In the genomic region with DNA sequence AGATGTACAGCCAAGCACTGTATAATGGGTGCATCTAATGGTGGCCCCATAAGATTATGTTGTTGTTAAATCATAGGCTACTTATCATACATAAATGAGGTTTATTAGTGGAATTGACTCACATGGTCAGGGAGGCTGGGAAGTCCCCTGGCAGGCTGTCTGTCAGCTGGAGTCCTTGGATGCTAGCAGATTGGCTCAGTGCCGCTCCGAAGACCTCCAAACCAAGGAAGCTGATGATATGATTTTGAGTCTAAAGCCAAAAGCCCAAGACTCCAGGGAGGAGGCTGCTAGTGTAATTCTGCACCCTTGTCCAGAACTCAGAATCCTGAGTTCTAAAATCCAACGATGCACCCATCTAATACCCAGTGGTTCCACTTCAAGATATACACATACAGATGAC, we compare ENCODE assay signal across 13 mouse cellular contexts.
"Had no signal": no experiment of that assay in that cellular context is flagged by ENCODE, and none has a peak within 500 bp of the region (broad histone marks: within the 10 kb centered on the region; RNA-seq: fewer than 3 reads in every experiment).

No protein-coding gene starts in this region.

- H3K36me3 ChIP-seq: limb, embryonic 15.5 days; liver, embryonic 12.5 days; lung, embryonic 15.5 days; midbrain, embryonic 12.5 days had no signal

- H3K4me2 ChIP-seq: limb, embryonic 15.5 days; liver, embryonic 12.5 days; lung, embryonic 15.5 days; midbrain, embryonic 12.5 days had no signal

- H3K4me3 ChIP-seq: limb, embryonic 15.5 days; liver, embryonic 12.5 days; lung, embryonic 15.5 days; midbrain, embryonic 12.5 days had no signal

- H3K9ac ChIP-seq: limb, embryonic 15.5 days; liver, embryonic 12.5 days; lung, embryonic 15.5 days; midbrain, embryonic 12.5 days had no signal

- DNase-seq: kidney, adult 11 months; kidney, adult 9 months; kidney, postnatal 36 days; right cerebral cortex, adult 18-20 months; right cerebral cortex, postnatal 25 days; thymus, adult 18-20 months; thymus, postnatal 14 days had no signal

- ATAC-seq: liver, embryonic 12.5 days; midbrain, embryonic 16.5 days had no signal

- H3K4me1 ChIP-seq: liver, embryonic 12.5 days had no signal

- H3K27me3 ChIP-seq: limb, embryonic 15.5 days; liver, embryonic 12.5 days; lung, embryonic 15.5 days; midbrain, embryonic 12.5 days had no signal

- H3K27ac ChIP-seq: kidney, postnatal 0 days; limb, embryonic 15.5 days; liver, embryonic 12.5 days; lung, embryonic 15.5 days; midbrain, embryonic 12.5 days had no signal

- H3K9me3 ChIP-seq: limb, embryonic 15.5 days; liver, embryonic 12.5 days; lung, embryonic 15.5 days; midbrain, embryonic 12.5 days had no signal
